Mouse (Mus musculus) CD4-positive naive resting alpha-beta T cell, adult 76 days (primary cell): Measurements from ENCODE around the gene Gabre. TPM values are rescaled to one million over a fixed set of nuclear protein-coding genes. Genes with fewer than 3 reads are reported as not detected.

Experiments used
- total RNA-seq: library from RNA; stranded (reverse); gene quantifications from one replicate; pipeline ENCODE4 v1.2.4, GENCODE M21; 2023

Gabre gene
- not detected for total RNA-seq

GRCm38 (mm10) chrX:72274659-72275371, at the start of gene Gabre:
Gene Gabre, minus strand, starts transcription at chrX:72274803.

GRCm38 (mm10) chrX:72221717-72222116, 52.9 kb downstream of the Gabre start, which contains the start of gene Magea4:
Gene Magea4, plus strand, starts transcription at chrX:72222017.

Other genes with a start within 250 kb of the Gabre start
- gene Magea4, start 52.8 kb downstream of the Gabre start, total RNA-seq: not detected
- gene Magea10, start 112.1 kb upstream of the Gabre start, total RNA-seq: not detected